Mouse (Mus musculus): ENCODE results near the gene AA986860. TPM values are rescaled to one million over a fixed set of nuclear protein-coding genes. Genes with fewer than 3 reads are reported as not detected.

AA986860 gene
- polyA plus RNA-seq (2012; rRNA removed), result 0.54 and 1.1 TPM in 2 replicates

DNA sequence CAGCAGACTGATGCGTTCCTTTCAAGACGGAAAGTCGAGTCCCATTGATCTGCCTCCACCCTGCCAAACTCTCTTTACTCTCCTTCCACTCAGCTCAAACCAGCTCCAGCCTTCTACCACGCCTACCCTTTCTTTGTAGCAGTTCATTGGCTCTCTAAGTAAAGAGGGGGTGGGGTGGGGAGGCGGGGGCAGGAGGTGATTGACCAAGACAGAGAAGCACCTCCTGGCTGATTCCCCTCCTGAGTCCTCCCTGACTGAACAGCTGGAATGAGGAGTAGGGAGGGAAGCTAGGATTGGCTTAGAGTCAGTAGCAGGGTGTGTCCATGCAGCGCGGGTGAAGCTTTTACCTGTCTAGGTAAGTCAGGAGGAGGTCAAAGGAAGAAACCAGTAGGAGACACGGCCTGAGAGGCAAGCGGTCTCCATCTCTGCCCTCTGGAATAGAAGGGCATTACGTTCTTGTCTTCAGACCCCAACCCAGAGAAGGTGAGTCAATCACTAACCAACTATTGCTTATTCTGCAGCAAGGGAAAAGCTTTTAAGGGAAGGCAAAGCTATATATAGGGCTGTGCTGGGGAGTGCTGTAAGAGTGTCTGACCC is at the start of gene AA986860:
Gene AA986860 (plus strand): TSS at position 236 of the 597 bp plus-strand sequence.
- no peaks in the 10 kb centered on the region for H3K36me3 ChIP-seq (ENCODE audit: control insufficient read depth, insufficient read depth, low read length)
- TF ChIP-seq CTCF (IDR thresholded peaks at IDR 0.05; ENCODE audit: borderline replicate concordance, control insufficient read depth, extremely low read depth, insufficient read depth, low read length, poor library complexity), result no peak
- TF ChIP-seq POLR2A (IDR thresholded peaks at IDR 0.05; ENCODE audit: control insufficient read depth, extremely low read depth, insufficient read depth, low read length, poor library complexity), result no peak
- no peaks in the 10 kb centered on the region for H3K4me1 ChIP-seq (replicated peaks; ENCODE audit: control insufficient read depth, insufficient read depth, low read length)
- H3K4me3 ChIP-seq (ENCODE audit: control insufficient read depth, insufficient read depth, low read length), result no peak within 1 kb of the TSS
- WGBS, result 79% methylated on average over 10 of the region's 10 CpGs
- H3K27me3 ChIP-seq (ENCODE audit: control insufficient read depth, insufficient read depth, low read length), result no peaks in the 10 kb centered on the region
- DNase-seq, result no peak
- H3K27ac ChIP-seq (ENCODE audit: control insufficient read depth, insufficient read depth, low read length), result no peak within 1 kb of the TSS

DNA sequence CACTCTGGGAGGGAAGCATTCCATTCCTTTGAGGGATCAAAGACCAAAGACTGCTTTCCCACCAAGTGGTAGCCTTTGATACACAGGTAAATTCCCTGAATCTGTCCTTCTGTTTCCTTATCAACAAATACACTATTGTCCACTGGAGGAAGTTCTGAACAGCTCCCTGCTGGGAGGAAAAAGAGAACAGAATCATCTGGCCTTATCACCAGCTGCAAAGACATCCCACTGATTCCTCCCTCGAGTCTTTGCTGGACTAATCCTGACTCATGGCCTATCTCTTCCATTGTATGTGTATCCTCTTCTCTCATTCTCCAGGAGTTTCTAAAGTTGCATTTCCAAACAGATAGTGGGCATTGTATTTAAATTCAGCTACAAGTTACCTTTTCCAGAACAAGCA is 47.9 kb upstream of the AA986860 start:
- Histone ChIP-seq H3K4me1 (replicated peaks; ENCODE audit: control insufficient read depth, insufficient read depth, low read length) (no peaks in the 10 kb centered on the region), H3K27ac (ENCODE audit: control insufficient read depth, insufficient read depth, low read length) (no peak overlapping the region), H3K27me3 (ENCODE audit: control insufficient read depth, insufficient read depth, low read length) (no peaks in the 10 kb centered on the region), H3K4me3 (ENCODE audit: control insufficient read depth, insufficient read depth, low read length) (no peak overlapping the region), H3K36me3 (ENCODE audit: control insufficient read depth, insufficient read depth, low read length) (no peaks in the 10 kb centered on the region)
- TF ChIP-seq CTCF (IDR thresholded peaks at IDR 0.05; ENCODE audit: borderline replicate concordance, control insufficient read depth, extremely low read depth, insufficient read depth, low read length, poor library complexity), result no peak
- no peak for TF ChIP-seq POLR2A (IDR thresholded peaks at IDR 0.05; ENCODE audit: control insufficient read depth, extremely low read depth, insufficient read depth, low read length, poor library complexity)
- WGBS, result 84% methylated on average over 1 of the region's 1 CpGs
- no peak for DNase-seq

DNA sequence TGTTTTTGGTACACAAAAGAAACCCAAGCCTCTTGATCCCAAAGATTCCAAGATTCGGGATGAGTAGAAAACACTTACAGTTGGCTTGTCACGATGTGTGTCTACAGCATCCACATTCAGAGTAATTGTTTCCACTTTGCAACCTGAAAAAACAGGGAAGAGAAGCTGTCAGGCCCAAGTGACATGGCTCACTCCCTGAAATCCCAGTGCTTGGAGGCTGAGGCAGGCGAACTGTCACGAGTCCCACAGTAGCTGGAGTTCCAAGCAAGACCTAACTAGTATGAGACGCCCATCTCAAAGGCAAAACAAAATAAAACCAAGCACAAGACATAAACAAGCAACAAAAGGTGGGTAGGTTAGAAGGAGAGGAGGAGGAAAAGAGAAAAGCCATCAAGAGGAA is 33.2 kb upstream of the AA986860 start:
- H3K27ac ChIP-seq (ENCODE audit: control insufficient read depth, insufficient read depth, low read length), result no peak overlapping the region
- TF ChIP-seq CTCF (IDR thresholded peaks at IDR 0.05; ENCODE audit: borderline replicate concordance, control insufficient read depth, extremely low read depth, insufficient read depth, low read length, poor library complexity) (no peak), POLR2A (IDR thresholded peaks at IDR 0.05; ENCODE audit: control insufficient read depth, extremely low read depth, insufficient read depth, low read length, poor library complexity) (no peak)
- peaks cover 8% of the 10 kb centered on the region; the same call in 1 of the 2 replicates for H3K36me3 ChIP-seq (ENCODE audit: control insufficient read depth, insufficient read depth, low read length)
- 94% methylated on average over 5 of the region's 5 CpGs for WGBS
- H3K27me3 ChIP-seq (ENCODE audit: control insufficient read depth, insufficient read depth, low read length), result no peaks in the 10 kb centered on the region
- H3K4me1 ChIP-seq (replicated peaks; ENCODE audit: control insufficient read depth, insufficient read depth, low read length), result peaks cover 14% of the 10 kb centered on the region
- H3K4me3 ChIP-seq (ENCODE audit: control insufficient read depth, insufficient read depth, low read length), result no peak overlapping the region
- no peak for DNase-seq

DNA sequence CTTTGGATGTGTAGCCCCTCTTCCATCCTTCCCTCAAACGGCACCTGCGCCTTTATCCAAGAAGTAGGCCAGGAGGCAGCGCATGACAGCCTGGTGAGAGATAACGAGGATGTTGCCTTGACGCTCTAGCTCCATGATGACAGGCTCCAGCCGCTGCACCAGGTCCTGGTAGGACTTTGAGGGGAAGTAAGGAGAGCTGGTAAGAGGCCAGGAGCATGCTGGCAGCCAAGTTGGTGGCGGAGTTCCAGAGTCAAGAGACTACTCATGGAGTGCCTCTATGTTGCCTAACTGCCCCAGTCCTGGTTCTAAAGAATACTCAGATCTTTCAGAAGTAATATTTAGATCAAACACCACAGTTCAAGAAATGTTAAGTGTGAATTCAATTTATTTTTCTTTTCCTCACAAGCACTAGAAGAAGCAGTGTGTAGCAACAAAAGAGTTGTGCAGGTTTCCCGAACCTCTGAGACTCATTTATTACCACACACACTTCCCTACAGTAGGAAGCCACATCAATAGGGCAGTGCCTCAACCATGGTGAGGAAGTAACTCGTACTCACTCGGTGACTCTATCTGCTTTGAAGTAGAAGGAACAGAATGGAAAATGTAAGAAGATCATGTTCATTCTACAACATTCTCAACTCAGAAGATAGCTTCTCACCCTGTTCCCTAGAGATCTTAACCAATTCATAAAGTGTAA is 31.7 kb upstream of the AA986860 start:
- no peak overlapping the region for H3K27ac ChIP-seq (ENCODE audit: control insufficient read depth, insufficient read depth, low read length)
- H3K36me3 ChIP-seq (ENCODE audit: control insufficient read depth, insufficient read depth, low read length), result peaks cover 8% of the 10 kb centered on the region; the same call in 1 of the 2 replicates
- peaks cover 14% of the 10 kb centered on the region for H3K4me1 ChIP-seq (replicated peaks; ENCODE audit: control insufficient read depth, insufficient read depth, low read length)
- peak; percentile 17 for DNase-seq
- no peak overlapping the region for H3K4me3 ChIP-seq (ENCODE audit: control insufficient read depth, insufficient read depth, low read length)
- H3K27me3 ChIP-seq (ENCODE audit: control insufficient read depth, insufficient read depth, low read length), result no peaks in the 10 kb centered on the region
- TF ChIP-seq POLR2A (IDR thresholded peaks at IDR 0.05; ENCODE audit: control insufficient read depth, extremely low read depth, insufficient read depth, low read length, poor library complexity) (no peak), CTCF (IDR thresholded peaks at IDR 0.05; ENCODE audit: borderline replicate concordance, control insufficient read depth, extremely low read depth, insufficient read depth, low read length, poor library complexity) (no peak)
- WGBS, result 67% methylated on average over 10 of the region's 10 CpGs

DNA sequence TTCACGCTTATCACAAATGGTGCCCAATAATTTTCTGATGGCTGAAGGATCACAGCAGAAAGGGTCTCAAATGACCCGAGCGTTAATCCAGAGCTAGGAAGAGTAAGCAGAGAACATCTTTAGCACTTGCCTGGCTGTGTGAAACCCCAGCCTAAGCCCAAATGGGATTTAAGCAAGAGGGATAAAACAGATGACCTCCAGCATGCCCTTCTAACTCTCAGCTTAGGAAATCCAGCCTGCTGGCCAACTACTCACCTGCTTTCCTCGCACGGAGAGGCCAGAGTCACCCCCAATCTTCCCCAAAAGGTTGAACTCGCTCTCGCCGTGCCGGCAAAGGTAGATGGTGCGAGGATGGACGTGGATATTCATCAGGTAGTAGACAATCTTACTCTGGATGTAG is 29.8 kb upstream of the AA986860 start:
- Histone ChIP-seq H3K4me3 (ENCODE audit: control insufficient read depth, insufficient read depth, low read length) (no peak overlapping the region), H3K4me1 (replicated peaks; ENCODE audit: control insufficient read depth, insufficient read depth, low read length) (peaks cover 14% of the 10 kb centered on the region), H3K27ac (ENCODE audit: control insufficient read depth, insufficient read depth, low read length) (no peak overlapping the region), H3K27me3 (ENCODE audit: control insufficient read depth, insufficient read depth, low read length) (no peaks in the 10 kb centered on the region), H3K36me3 (ENCODE audit: control insufficient read depth, insufficient read depth, low read length) (peaks cover 8% of the 10 kb centered on the region; the same call in 1 of the 2 replicates)
- WGBS, result 99% methylated on average over 11 of the region's 11 CpGs
- no peak for DNase-seq
- TF ChIP-seq POLR2A (IDR thresholded peaks at IDR 0.05; ENCODE audit: control insufficient read depth, extremely low read depth, insufficient read depth, low read length, poor library complexity) (no peak), CTCF (IDR thresholded peaks at IDR 0.05; ENCODE audit: borderline replicate concordance, control insufficient read depth, extremely low read depth, insufficient read depth, low read length, poor library complexity) (no peak)

DNA sequence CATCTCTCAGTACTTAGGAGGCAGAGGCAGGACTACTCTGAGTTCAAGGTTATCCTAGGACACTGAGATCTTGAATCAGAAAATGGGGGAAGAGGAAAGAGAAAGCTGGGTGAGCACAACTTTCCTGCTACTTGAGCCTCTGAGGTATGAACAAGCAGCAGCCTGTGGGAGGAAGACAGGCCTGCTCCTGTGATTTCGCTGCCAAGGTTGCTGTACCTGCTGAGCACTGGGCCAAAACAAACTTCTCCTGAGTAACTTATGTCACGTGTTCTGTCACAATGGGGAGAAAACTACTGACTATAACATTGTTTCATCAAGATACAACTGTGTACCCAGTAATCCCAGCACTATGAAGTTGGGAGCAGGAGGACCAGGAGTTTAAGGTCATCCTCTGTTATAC is 28.2 kb upstream of the AA986860 start:
- peaks cover 13% of the 10 kb centered on the region for H3K4me1 ChIP-seq (replicated peaks; ENCODE audit: control insufficient read depth, insufficient read depth, low read length)
- no peak for TF ChIP-seq POLR2A (IDR thresholded peaks at IDR 0.05; ENCODE audit: control insufficient read depth, extremely low read depth, insufficient read depth, low read length, poor library complexity)
- no peak for TF ChIP-seq CTCF (IDR thresholded peaks at IDR 0.05; ENCODE audit: borderline replicate concordance, control insufficient read depth, extremely low read depth, insufficient read depth, low read length, poor library complexity)
- 96% methylated on average over 2 of the region's 2 CpGs for WGBS
- no peak overlapping the region for H3K27ac ChIP-seq (ENCODE audit: control insufficient read depth, insufficient read depth, low read length)
- H3K4me3 ChIP-seq (ENCODE audit: control insufficient read depth, insufficient read depth, low read length), result no peak overlapping the region
- H3K27me3 ChIP-seq (ENCODE audit: control insufficient read depth, insufficient read depth, low read length), result no peaks in the 10 kb centered on the region
- H3K36me3 ChIP-seq (ENCODE audit: control insufficient read depth, insufficient read depth, low read length), result no peaks in the 10 kb centered on the region; the same call in 1 of the 2 replicates
- no peak for DNase-seq
